Mouse (Mus musculus): ENCODE measurements around the gene Ubqln1. TPM values are rescaled to one million over a fixed set of nuclear protein-coding genes. Genes with fewer than 3 reads are reported as not detected.

The Ubqln1 gene
- total RNA-seq, 2 experiments from 2014 or later: 139 to 143 TPM

DNA sequence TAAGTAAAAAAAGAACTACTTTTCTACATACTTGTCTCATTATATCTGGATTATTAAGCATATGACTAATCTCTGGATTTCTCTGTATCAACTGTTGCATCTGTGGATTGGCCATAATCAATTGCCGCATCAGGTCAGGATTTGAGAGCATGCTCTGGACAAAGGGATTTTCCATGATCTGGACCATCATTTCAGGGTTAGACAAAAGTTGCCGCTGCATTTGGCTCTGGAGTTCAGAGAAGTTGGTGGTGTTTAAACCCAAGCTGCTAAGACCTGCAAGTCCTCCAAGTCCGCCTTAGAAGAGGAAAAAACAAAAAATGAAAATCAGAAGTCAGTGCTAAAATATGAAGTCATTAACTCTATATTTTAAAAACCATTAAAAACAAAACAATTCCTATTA is 22.2 kb downstream of the Ubqln1 start:
- no peak for TF ChIP-seq CTCF (conservative IDR thresholded peaks at IDR 0.05)
- H3K27ac ChIP-seq: no peak overlapping the region
- DNase-seq (ENCODE audit: low spot score in 2 of 2): no peak
- H3K4me3 ChIP-seq: no peak overlapping the region

DNA sequence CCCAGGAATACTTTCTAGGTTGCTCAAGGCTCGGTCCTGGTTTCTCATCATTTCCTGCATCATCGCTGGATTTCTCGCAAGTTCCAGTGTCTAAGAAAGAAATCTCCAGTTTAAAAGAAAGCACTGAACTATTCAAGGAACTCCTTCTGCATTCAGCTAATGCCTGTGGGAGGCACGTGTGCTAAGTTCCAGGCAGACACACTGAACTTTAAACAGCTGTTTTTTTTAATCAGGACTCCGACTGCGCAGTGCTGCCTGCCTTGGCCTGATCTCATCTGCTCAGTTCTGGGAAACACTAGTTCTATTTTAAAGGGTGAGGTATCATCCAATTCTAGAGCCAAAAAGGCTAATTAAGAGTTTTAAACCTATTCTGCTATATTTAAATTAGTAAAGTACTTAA is 23.3 kb downstream of the Ubqln1 start:
- DNase-seq (ENCODE audit: low spot score in 2 of 2): no peak
- H3K27ac ChIP-seq: no peak overlapping the region
- no peak overlapping the region for H3K4me3 ChIP-seq
- no peak for TF ChIP-seq CTCF (conservative IDR thresholded peaks at IDR 0.05)

DNA sequence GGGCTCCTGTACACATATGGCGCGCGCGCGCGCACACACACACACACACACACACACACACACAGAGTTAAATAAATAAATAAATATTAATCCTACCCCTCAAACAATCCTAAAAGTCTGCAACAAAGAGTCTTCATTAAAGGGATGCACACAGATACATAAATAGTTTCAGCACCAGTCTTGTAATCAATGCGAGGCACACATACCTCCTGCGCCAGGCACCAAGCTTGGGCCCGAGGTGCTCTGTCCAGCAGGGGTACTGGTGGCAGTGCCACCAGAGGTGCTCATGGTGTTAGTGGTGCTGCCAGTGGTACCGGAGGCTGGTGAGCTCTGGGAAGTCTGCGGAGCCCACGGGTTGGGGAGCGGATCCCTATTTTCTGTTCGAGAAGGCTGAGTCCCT is 23.9 kb downstream of the Ubqln1 start:
- Histone ChIP-seq H3K27ac (no peak overlapping the region), H3K4me3 (no peak overlapping the region)
- no peak for TF ChIP-seq CTCF (conservative IDR thresholded peaks at IDR 0.05)
- no peak for DNase-seq (ENCODE audit: low spot score in 2 of 2)

DNA sequence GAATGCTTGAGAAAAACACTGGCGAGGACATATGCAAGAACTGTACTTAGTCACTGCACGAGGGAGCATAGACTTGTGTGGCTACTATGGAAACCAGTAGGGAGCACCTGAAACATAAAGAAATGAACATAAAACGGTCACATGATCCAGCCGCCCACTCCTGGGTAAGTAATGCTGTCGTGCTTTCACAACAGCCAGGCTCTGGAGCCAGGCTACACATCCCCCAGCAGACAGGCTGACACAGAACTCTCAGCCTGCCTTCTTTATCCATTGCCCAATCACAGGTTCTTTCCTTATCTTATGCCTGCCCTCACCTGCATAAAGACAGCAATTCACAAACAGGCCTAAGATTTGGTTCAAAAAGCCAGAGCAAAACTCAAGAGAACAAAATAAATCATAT is 26.0 kb downstream of the Ubqln1 start:
- peak overlapping the region; percentile 65; the same call in 1 of the 2 replicates for H3K27ac ChIP-seq
- TF ChIP-seq CTCF (conservative IDR thresholded peaks at IDR 0.05): no peak
- DNase-seq (ENCODE audit: low spot score in 2 of 2): peak; percentile 20 to 26
- no peak overlapping the region for H3K4me3 ChIP-seq

DNA sequence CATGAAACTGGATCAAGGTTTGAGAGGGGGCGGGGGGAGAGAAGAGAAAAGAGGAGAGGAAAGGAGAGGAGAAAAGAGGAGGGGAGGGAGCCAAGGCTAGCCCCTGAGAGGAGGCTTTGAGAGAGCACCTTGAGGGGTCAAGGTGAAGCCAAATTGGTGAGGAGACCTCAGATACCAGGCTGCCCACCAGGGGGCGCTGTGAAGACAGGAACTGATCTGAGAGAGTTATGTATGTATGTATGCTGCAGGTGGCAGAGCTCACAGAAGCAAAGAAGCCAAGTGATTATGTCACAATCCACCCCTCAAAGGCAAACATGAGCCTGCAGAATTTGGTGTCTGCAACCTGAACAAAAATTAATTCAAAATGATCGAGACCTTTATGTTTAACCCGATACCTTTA is 27.0 kb downstream of the Ubqln1 start:
- Histone ChIP-seq H3K27ac (peak overlapping the region; percentile 65; the same call in 1 of the 2 replicates), H3K4me3 (no peak overlapping the region)
- peak; percentile 98 for TF ChIP-seq CTCF (conservative IDR thresholded peaks at IDR 0.05)
- DNase-seq (ENCODE audit: low spot score in 2 of 2): peak; percentile 76 to 85

DNA sequence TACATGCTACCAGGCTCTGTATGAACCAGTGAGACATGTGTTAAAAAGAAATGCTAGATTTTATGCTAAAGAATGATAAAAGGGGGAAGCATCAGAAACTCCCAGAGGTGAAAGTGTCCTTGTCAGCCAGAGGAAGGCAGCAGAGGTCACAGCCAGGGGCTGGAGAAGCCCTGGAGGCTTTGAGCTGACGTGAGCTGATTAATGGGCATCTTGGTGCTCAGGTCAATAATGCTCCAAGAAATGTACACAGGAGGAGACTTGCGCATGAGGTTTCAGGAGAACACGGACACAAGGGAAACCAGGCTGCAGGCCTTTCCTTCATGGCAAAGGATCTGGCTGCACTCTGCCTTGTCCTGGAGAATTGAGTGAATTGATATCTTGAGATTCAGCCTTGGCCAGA is 27.7 kb downstream of the Ubqln1 start:
- no peak for TF ChIP-seq CTCF (conservative IDR thresholded peaks at IDR 0.05)
- DNase-seq (ENCODE audit: low spot score in 2 of 2): no peak
- no peak overlapping the region for H3K4me3 ChIP-seq
- no peak overlapping the region for H3K27ac ChIP-seq

DNA sequence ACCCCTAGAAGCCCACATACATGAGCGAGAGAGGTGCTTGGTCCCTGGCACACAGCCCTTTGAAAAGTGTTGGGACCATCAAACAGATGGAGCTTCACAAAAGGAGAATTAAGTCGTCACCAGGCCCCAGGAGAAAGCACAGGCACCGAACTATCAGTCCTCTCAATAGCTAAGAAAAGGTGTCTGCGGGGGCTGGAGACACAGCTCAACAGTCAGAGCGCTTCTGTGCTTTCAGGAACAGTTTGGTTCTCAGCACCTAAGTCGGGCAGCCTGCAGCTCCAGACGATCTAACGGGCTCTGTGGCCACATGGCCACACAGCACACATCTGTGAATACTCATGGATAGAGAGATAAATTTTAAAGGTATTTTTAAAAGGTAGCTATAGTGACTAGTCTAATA is 29.2 kb downstream of the Ubqln1 start:
- DNase-seq (ENCODE audit: low spot score in 2 of 2): no peak
- no peak for TF ChIP-seq CTCF (conservative IDR thresholded peaks at IDR 0.05)
- Histone ChIP-seq H3K27ac (0 out of 2 replicates have a peak overlapping the region, but pooled peaks have one; percentile 10), H3K4me3 (no peak overlapping the region)

DNA sequence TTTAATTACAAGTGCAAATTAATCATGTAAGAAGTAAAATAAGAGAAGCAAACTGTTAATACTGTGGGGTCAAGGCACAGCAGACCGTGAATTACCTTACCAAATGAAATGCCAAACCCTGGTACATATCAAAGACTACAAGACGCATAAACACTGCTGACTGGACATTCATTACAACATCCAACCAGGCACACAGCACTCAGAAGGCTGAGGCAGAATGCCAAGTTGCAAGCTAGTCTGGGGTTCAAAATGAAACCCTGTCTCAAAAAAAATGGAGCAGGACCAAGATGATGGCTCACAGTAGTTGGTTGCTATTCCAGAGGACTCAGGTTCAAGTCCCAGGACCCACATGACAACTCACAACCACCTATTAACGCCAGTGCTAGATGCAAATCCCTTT is 31.3 kb downstream of the Ubqln1 start:
- no peak for TF ChIP-seq CTCF (conservative IDR thresholded peaks at IDR 0.05)

DNA sequence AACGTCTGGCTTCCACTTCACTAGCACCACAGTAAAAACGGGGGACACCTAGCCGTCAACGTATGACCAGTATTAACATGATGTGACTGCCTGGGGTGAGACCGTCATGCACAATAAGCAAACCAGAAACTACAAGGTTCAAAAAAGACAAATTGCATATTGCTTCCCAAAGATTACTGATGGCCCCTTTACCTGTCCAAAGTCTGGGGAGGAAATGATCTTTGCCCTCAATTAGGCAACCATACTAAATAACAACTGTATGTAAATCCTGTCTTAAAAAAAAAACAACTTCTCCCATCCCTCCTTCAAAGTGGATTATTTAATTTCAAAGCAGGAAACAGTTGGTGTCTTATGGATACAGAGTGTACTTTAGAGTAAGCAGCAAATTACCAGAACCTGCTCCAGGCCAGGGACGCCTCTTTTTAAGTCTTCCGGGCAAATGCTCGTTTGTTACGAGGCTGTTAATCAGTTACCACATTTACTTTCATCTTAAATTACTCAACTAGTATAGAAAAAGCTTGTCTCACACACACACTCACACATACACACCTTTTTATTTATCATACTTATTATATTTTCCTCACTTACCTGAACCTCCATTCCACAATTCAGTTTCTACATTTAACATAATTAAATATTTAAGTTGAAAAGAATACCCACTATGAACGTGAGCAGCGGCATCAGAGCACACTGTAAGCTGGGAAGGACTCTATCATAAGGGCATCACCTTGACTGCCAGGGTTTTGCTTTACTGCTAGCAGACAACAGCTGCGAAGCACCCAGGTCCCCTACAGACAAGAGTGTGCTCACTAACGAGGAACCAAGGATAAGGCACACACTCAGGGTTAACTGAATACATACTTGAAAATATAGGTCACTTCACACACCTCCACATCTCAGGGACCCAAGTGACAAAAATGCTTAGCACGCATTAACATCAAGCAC is 33.6 kb downstream of the Ubqln1 start:
- TF ChIP-seq CTCF (conservative IDR thresholded peaks at IDR 0.05): no peak

More for the DNA sequence above, 31.3 kb downstream of the Ubqln1 start:
- Histone ChIP-seq H3K4me3 (no peak overlapping the region), H3K27ac (no peak overlapping the region)
- DNase-seq (ENCODE audit: low spot score in 2 of 2): no peak

DNA sequence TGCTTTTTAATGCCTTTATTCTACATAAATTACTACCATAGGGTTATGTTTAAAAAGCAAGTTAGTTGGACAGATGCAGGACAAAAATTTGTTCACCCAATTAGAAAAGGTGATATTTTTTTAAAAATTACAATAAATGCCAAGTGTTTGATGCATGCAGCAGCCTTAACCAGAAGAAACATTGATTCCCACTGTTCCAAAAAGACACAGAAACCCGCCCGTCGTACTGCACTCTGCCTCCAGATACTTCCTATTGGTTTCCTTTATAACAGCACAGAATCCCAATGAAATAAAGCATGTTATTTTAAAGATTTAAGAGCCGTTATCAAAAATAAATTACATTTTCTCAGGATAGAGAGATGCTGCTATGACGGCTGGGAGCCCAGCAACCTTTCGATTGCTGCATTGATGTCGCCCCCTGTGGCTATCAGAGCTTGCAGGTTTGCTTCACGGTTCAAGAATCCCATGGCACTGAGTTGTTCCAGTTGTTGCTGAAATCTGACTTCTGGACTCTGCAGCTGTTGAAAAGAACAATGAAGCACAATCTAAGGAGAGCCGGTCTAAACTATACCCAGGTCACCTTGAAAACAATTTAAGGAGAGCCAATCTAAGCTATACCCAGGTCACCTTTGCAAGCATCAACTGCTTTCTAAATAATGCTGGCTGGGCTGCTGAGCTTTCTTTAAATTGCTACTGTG is 37.8 kb downstream of the Ubqln1 start:
- H3K4me3 ChIP-seq: no peak overlapping the region
- TF ChIP-seq CTCF (conservative IDR thresholded peaks at IDR 0.05): no peak
- peak overlapping the region; percentile 0 for H3K27ac ChIP-seq
- DNase-seq (ENCODE audit: low spot score in 2 of 2): peak; percentile 100

More for the DNA sequence above, 33.6 kb downstream of the Ubqln1 start:
- Histone ChIP-seq H3K4me3 (no peak overlapping the region), H3K27ac (no peak overlapping the region)
- DNase-seq (ENCODE audit: low spot score in 2 of 2): no peak

DNA sequence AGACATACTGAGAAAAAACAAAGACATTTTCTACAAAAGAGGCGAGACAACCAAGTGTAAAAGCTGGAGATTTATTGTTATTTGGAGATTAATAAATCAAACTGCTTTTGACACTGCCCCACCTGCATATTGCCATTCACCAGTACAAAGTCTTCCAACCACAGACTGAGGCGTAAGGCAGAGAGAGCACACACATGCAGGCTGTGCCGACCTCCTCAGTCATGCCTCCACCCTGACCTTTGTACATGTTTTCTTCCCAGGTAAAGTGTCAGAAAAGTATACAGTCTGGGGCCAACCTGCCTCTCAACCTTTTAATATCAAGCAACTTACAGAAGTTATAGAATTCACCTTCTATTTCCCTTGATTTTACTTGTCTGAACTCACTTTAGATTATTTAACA is 39.3 kb downstream of the Ubqln1 start:
- Histone ChIP-seq H3K27ac (no peak overlapping the region), H3K4me3 (no peak overlapping the region)
- TF ChIP-seq CTCF (conservative IDR thresholded peaks at IDR 0.05): no peak
- no peak for DNase-seq (ENCODE audit: low spot score in 2 of 2)

DNA sequence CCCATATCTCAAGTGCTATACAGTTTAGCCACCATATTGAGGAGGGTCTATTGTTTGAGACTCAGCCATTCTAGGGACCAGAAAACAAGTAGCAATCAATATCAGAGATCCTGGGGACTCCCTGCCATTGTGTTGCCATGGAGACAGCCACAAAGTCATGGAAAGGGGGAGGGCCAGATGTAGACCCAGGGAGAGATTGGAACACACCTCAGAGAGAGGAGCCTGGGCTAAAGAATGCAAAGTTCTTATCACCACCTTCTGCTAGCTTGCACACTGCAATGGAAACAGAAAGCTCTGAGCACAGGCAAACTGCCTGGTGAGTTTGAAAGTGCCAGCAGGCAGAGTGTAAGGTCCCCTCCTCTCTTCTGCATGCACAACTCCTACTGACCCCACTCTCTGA is 47.3 kb downstream of the Ubqln1 start:
- no peak for TF ChIP-seq CTCF (conservative IDR thresholded peaks at IDR 0.05)
- H3K27ac ChIP-seq: no peak overlapping the region
- no peak overlapping the region for H3K4me3 ChIP-seq
- no peak for DNase-seq (ENCODE audit: low spot score in 2 of 2)

DNA sequence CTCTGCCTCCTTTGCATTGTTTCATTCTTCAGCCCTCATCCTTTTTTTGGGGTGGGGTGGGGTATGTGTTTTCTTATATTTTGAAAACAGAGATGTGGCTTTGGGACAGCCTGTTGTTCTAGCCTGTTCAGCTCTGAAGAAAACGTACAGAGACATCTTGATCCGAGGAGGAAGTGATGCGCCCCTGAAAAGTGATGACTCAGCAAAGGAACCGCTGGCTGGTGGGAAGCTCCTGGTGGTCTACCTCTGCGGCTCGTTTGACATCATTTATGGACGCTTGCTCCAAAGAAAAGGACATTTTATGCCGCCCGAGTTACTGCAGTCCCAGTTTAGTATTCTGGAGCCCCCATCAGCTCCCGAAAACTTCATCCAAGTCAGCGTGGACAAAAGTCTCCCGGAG is 52.1 kb downstream of the Ubqln1 start:
- no peak overlapping the region for H3K27ac ChIP-seq

More for the DNA sequence above, 52.1 kb downstream of the Ubqln1 start:
- TF ChIP-seq CTCF (conservative IDR thresholded peaks at IDR 0.05): no peak
- DNase-seq (ENCODE audit: low spot score in 2 of 2): no peak
- no peak overlapping the region for H3K4me3 ChIP-seq

Measured in layer of hippocampus, adult 2 months (tissue).